Mouse (Mus musculus) adrenal gland, adult 8-10 months (tissue): ENCODE results near the gene Zfp965. TPM values are rescaled to one million over a fixed set of nuclear protein-coding genes. Genes with fewer than 3 reads are reported as not detected.
"Not testable (repeated sequence)": the region's sequence is repeated elsewhere in the genome, so short reads cannot be mapped to it uniquely, and the experiment has no call there.

Source experiments
- DNase-seq: peaks from one replicate; pipeline ENCODE4 v3.0.0; 2022
- total RNA-seq, 4 experiments: library from RNA; stranded (reverse); gene quantifications; 2 replicates each; pipeline ENCODE4 v1.2.4; 2022

The Zfp965 gene
- 1 to 10 TPM; 3.3 to 4.6 (median 3.9) TPM for total RNA-seq

- not testable (repeated sequence) for DNase-seq
These were observed at the start of gene Zfp965 for GRCm38 (mm10) chr2:175469685-175470084. Gene Zfp965, plus strand, starts transcription at chr2:175469985.

GRCm38 (mm10) chr2:175435707-175436106 lies 34.1 kb upstream of the Zfp965 start, which contains the start of gene Gm4724:
Gene Gm4724, minus strand, starts transcription at chr2:175435807.
- DNase-seq: not testable (repeated sequence)

Other genes with a start within 250 kb of the Zfp965 start
- 10 to 100 TPM in 1 of 4 experiments, 1 to 10 TPM in 2, not detected in 1; 2.0 to 15.2 (median 6.8) TPM for gene Gm14440, start 194.9 kb upstream of the Zfp965 start, total RNA-seq
- 10 to 100 TPM; 38.3 to 47.3 (median 45.0) TPM for gene Gm4631, start 131.8 kb upstream of the Zfp965 start, total RNA-seq
- 10 to 100 TPM in 2 of 4 experiments, 1 to 10 TPM in 2; 7.2 to 13.7 (median 10.9) TPM for gene Zfp968, start 97.5 kb upstream of the Zfp965 start, total RNA-seq
- gene Gm4724, start 34.2 kb upstream of the Zfp965 start, total RNA-seq: 10 to 100 TPM in 1 of 4 experiments, 1 to 10 TPM in 3; 6.9 to 15.8 (median 8.9) TPM
- not detected for gene Gm11007, start 174.0 kb downstream of the Zfp965 start, total RNA-seq
- gene Zfp969, start 233.7 kb downstream of the Zfp965 start, total RNA-seq: 10 to 100 TPM in 2 of 4 experiments, 1 to 10 TPM in 1, not detected in 1; 3.9 to 20.6 (median 12.7) TPM